Mouse (Mus musculus): ENCODE results near the gene Angptl1.

Gene Angptl1

DNA sequence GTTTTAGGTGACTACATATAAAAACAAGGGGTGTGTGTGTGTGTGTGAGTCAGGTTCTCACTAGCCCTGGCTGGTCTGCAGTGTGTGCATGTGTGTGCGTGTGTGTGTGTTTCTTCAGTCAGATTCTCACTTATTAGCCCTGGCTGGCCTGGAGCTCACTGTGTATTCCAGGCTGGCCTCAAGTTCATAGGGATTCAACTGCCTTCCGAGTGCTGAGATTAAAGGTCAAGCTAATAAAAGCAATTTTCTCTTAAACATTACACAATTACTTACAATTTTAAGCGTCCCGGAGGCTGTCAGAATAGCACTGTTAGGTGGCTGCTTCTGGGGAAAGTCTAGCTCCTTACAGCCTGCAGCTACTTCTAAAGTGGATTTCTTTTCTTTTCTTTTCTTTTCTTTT lies at the start of gene Angptl1:
TSS of gene Angptl1 (plus strand) at position 386 of the 400 bp plus-strand sequence.
- CTCF ChIA-PET: interaction anchor here in 3 of 4 experiments (0.6 to 1.1 kb wide), 6 partner anchors 79 to 1124 kb away, joined by 3 to 4 read pairs (median 3); no protein-coding TSS in a partner anchor
- POLR2A ChIA-PET: interaction anchor here in 1 of 4 experiments (0.8 to 2.3 kb wide), 3 partner anchors 14 to 28 kb away, joined by 3 to 10 read pairs (median 4); no protein-coding TSS in a partner anchor

- POLR2A ChIA-PET: interaction anchor here in 2 of 4 experiments (0.7 to 1.2 kb wide), 3 partner anchors 9 to 106 kb away, joined by 3 to 4 read pairs (median 3); no protein-coding TSS in a partner anchor
- CTCF ChIA-PET: interaction anchor here in 2 of 4 experiments (1.0 to 1.1 kb wide), 2 partner anchors 38 to 48 kb away, joined by 3 to 4 read pairs; no protein-coding TSS in a partner anchor
Measured at GRCm38 (mm10) chr1:156789844-156790490, 48.4 kb upstream of the Angptl1 start.

DNA sequence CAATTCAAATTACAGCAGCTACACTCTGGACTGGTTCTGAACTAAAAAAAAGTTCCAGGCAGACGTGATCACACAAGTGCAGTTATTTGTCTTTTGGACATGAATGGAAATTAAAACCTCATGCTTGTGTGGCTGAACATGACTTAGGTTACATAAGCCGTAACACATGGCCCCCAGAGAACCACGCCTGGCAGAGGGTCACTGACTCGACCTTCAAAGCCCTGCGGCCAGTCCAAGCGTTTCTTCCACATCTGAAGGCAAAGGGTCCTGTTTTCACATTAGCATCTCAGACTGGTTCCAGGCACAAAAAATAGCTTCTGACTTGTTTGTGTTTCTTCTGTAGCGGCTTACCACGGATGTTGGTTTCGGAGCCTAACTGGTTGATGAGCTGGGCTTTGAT lies 42.1 kb upstream of the Angptl1 start:
- CTCF ChIA-PET: interaction anchor here in 3 of 4 experiments (0.7 to 1.5 kb wide), 3 partner anchors 44 to 284 kb away, joined by 3 to 6 read pairs (median 5); no protein-coding TSS in a partner anchor
- POLR2A ChIA-PET: interaction anchor here in 1 of 4 experiments (0.8 to 1.2 kb wide), 3 partner anchors 9 to 297 kb away, joined by 3 read pairs; no protein-coding TSS in a partner anchor

DNA sequence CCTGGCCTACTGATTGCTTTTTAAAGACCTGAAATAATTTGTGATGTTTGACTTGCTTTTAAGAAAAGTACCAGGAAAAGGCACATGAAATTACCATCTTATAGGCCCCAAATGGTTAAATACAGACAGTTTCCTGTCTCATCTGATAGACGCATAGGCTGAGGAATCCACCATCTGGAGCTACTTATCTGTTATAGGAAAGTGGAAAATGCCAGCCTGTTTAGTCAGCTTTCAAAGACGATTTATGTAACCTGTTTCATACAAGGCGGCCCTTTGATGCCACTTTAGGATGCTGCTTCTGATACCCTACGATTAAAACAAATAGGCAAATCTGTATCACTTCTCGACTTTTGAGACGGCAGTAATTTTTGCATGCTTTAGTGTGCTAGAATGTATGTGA lies 37.1 kb upstream of the Angptl1 start:
- POLR2A ChIA-PET: interaction anchor here in 1 of 4 experiments (0.6 to 3.1 kb wide), 3 partner anchors 11 to 197 kb away, joined by 4 to 8 read pairs (median 6); no protein-coding TSS in a partner anchor
- CTCF ChIA-PET: no interaction called here

DNA sequence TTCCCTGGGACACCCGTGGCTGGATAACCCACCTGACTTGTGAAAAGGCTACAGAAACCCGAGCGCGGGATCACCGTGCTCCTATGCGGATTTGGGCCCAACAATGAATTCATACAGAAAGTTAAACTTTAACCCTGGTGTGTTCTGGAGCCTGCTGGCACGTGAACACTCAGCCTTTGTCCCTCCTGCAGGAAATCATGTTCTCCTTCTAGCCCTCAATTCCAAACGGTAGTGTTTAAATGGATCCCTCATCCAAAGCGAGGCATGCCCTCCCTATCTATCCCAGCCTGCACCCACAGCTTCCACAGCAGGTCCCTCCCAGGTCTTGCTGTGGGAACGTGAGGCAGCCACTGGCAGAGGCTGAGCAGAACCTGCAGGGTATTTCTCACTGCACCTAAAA lies 30.0 kb upstream of the Angptl1 start:
- ChIA-PET POLR2A (interaction anchor here in 1 of 4 experiments (0.6 to 1.2 kb wide), 4 partner anchors 10 to 45 kb away, joined by 3 to 5 read pairs (median 4); no protein-coding TSS in a partner anchor), CTCF (interaction anchor here in 2 of 4 experiments (0.6 to 0.8 kb wide), 2 partner anchors 66 to 228 kb away, joined by 3 read pairs; no protein-coding TSS in a partner anchor)

- ChIA-PET POLR2A (interaction anchor here in 1 of 4 experiments (2.0 kb wide), 1 partner anchor 9 kb away, joined by 8 read pairs; no protein-coding TSS in a partner anchor), CTCF (no interaction called here)
Measured at GRCm38 (mm10) chr1:156811928-156812327, 26.4 kb upstream of the Angptl1 start.

DNA sequence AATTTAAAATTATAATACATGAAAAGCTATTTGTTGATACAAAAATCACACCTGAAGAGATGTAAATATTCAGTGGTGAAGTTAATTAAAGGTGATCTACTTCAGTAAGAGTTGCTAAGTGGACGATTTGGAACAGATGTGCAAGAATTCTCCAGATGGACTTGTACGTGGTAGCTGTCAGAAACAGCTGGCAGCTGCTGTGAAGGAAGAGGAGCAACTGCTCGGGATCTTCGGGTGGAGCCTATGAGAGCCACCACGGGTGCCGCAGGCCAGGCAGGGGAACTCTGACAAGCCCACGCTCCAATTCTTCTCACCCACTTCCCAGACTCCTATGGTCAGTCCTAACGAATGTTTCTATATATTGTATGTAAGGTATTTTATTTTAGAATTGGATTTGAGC lies 25.6 kb upstream of the Angptl1 start:
- ChIA-PET CTCF (no interaction called here), POLR2A (interaction anchor here in 1 of 4 experiments (1.7 to 2.0 kb wide), 2 partner anchors 10 to 128 kb away, joined by 3 to 8 read pairs; no protein-coding TSS in a partner anchor)

DNA sequence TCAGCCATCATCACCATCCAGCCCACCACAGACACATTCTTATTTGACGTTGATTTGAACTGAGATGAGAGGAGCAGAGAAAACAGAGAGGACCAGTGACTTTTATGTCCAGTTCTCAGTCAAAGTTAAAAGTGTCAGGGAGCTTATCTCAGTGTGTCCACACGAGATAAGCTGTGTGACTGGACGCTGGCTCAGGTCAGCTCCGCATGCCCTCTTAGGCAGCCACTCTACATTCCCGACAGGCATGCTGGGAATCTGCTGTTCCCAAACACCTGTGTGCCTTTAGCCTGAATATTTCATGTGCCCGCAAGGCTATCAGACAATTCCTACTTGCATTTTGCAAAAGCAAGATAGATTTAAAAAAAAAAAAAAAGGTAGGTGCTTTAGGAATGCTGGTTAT lies 24.9 kb upstream of the Angptl1 start:
- ChIA-PET CTCF (interaction anchor here in 2 of 4 experiments (0.6 to 0.7 kb wide), 3 partner anchors 18 to 83 kb away, joined by 4 to 5 read pairs (median 5); no protein-coding TSS in a partner anchor), POLR2A (interaction anchor here in 2 of 4 experiments (0.7 to 2.0 kb wide), 3 partner anchors 11 to 127 kb away, joined by 3 to 8 read pairs (median 4); no protein-coding TSS in a partner anchor)

DNA sequence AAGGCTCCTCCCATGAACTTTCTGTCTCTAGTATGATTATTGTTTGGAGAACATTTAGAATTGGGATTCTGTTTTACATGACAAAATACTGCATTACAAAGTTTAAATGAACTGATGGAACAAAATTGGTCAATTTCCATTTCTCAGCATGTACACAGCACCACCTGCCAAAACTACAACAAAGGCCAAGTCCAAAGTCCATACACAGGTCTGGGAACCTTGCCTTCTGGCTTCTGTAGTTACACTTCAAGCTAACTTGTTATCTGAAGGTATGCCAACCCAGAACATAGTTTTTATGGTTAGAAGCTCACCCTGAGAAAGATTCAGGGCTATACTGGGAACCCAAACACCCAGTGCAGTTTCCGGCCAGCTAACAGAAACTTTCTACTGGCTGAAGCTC lies 19.1 kb upstream of the Angptl1 start:
- ChIA-PET CTCF (interaction anchor here in 1 of 4 experiments (0.6 kb wide), 1 partner anchor 174 kb away, joined by 3 read pairs; no protein-coding TSS in a partner anchor), POLR2A (interaction anchor here in 2 of 4 experiments (0.5 to 1.7 kb wide), 2 partner anchors 10 to 38 kb away, joined by 3 to 5 read pairs; no protein-coding TSS in a partner anchor)

DNA sequence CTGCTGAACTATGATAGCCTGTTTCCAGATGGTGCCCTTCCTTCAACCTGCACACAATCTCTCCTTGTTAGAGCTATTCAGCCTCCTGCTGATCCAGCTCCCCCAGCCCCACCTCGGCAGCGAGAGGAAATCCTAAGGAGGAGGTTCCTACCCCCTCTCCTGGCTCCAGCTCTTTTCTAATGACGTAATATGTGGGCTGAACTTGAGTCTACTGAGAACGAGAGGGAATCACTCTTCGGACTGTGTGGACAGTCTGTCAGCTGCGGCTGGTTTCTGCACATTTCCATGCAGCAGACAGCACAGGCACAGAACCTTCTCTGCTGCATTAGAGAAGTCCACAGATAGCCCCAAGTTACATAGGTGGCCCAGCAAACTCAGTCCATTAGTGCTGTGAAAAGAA lies 333 bp downstream of the Angptl1 start:
- POLR2A ChIA-PET: interaction anchor here in 1 of 4 experiments (0.8 to 2.3 kb wide), 3 partner anchors 14 to 28 kb away, joined by 3 to 10 read pairs (median 4); no protein-coding TSS in a partner anchor
- CTCF ChIA-PET: interaction anchor here in 3 of 4 experiments (0.5 to 1.1 kb wide), 7 partner anchors 79 to 1124 kb away, joined by 3 to 5 read pairs (median 3); no protein-coding TSS in a partner anchor

DNA sequence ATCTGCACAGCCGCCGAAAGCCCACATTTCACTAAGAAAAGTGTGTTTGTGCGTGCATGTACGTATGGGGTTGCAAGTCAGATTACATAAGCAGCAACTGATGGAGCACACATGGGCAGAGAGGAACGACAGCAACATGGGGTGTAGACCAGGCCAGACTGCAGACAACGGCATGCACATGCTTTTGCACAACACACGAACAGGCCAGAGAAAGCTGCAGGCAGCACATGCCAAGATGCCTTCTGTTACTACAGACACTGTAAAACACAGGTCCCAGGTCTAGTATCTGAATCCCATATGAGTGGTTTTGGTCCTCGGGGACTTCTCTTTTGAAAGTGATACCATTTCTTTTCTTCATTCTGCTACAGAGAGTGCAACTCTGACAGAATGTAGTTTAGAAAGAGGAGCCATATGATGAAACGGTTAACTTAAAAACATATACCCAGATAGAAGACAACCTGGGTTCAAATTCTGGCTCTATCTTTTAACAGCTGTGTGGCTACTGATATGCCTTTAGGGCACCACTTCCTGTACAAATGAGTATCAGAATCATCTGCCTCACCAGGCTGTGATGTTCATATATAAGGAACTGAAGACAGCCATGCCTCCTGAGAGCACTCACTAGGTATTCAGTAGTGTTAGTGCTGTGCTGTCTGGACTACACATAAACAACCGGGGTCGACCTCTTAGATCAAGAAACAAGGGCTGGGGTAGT lies 3.4 kb downstream of the Angptl1 start:
- ChIA-PET CTCF (no interaction called here), POLR2A (no interaction called here)

DNA sequence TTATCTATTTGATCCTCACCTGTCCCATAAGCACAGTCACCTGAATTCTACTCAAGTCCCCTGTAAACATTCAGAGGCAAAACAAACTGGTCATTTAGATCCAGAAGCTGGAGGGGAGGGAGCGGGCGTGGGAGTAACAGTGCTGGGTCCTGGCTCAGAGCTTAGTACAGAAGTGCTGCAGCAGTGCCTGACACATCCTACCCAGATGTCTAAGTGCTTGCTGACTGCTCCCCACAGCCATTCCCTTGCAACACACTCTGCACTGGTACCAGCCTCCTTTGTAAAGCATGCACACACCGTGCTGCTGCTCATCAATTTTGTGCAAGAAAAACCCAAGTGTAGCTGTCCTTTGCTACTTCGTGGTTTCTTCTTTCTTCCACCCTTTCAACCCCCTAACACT lies 8.7 kb downstream of the Angptl1 start:
- ChIA-PET CTCF (interaction anchor here in 2 of 4 experiments (0.8 to 1.1 kb wide), 2 partner anchors 95 to 105 kb away, joined by 3 read pairs; no protein-coding TSS in a partner anchor), POLR2A (no interaction called here)

GRCm38 (mm10) chr1:156852409-156852808 lies 14.0 kb downstream of the Angptl1 start:
- POLR2A ChIA-PET: interaction anchor here in 1 of 4 experiments (0.7 to 2.5 kb wide), 4 partner anchors 15 to 133 kb away, joined by 3 to 10 read pairs (median 6); partner anchors contain the start of genes Angptl1 and Fam20b
- CTCF ChIA-PET: interaction anchor here in 2 of 4 experiments (0.7 to 1.2 kb wide), 3 partner anchors 100 to 229 kb away, joined by 4 to 7 read pairs (median 4); no protein-coding TSS in a partner anchor

GRCm38 (mm10) chr1:156852872-156853271 lies 14.5 kb downstream of the Angptl1 start:
- CTCF ChIA-PET: interaction anchor here in 2 of 4 experiments (0.7 to 1.1 kb wide), 2 partner anchors 223 to 229 kb away, joined by 4 to 7 read pairs; no protein-coding TSS in a partner anchor

GRCm38 (mm10) chr1:156854558-156854957 lies 16.2 kb downstream of the Angptl1 start:
- POLR2A ChIA-PET: interaction anchor here in 1 of 4 experiments (1.0 to 1.2 kb wide), 2 partner anchors 9 to 73 kb away, joined by 3 read pairs; no protein-coding TSS in a partner anchor
- CTCF ChIA-PET: interaction anchor here in 2 of 4 experiments (0.5 to 1.8 kb wide), 6 partner anchors 14 to 227 kb away, joined by 3 to 16 read pairs (median 5); no protein-coding TSS in a partner anchor

More at GRCm38 (mm10) chr1:156852872-156853271, 14.5 kb downstream of the Angptl1 start:
- POLR2A ChIA-PET: interaction anchor here in 1 of 4 experiments (0.6 to 2.5 kb wide), 4 partner anchors 15 to 134 kb away, joined by 3 to 10 read pairs (median 3); partner anchors contain the start of genes Angptl1 and Fam20b

GRCm38 (mm10) chr1:156856666-156857065 lies 18.3 kb downstream of the Angptl1 start:
- ChIA-PET POLR2A (no interaction called here), CTCF (no interaction called here)

GRCm38 (mm10) chr1:156859156-156859555 lies 20.8 kb downstream of the Angptl1 start:
- ChIA-PET POLR2A (no interaction called here), CTCF (interaction anchor here in 1 of 4 experiments (0.6 kb wide), 1 partner anchor 119 kb away, joined by 3 read pairs; no protein-coding TSS in a partner anchor)

DNA sequence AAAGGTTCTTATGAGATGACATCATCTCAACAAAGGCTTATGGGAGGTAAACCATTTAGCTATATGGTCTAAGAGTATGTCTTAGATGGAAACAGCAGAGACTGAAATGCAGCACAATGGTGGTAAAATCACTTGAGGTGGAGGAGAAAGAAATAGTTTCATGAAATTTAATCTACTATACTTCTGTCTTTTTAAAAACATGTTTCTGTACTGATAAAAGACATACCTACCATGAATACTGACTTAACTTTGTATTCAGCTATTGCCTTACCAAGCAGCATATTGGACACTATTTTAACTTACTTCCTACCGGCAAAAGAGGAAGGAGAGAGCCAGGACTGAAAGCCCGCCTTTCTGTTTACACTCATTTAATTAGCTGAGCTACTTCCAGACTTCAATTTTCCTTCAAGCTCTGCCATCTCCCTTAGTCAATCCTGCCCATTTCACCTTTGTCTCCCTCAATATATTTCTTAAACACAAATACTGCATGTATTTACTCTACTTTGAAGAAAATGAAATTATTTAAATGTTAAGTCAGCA lies 21.4 kb downstream of the Angptl1 start:
- ChIA-PET POLR2A (interaction anchor here in 1 of 4 experiments (0.7 kb wide), 1 partner anchor 119 kb away, joined by 3 read pairs; no protein-coding TSS in a partner anchor), CTCF (no interaction called here)

Data from embryonic stem cell, embryonic (primary cell).